In genomic region chr11:46070161-46070560, GRCm38 (mm10) we compare ENCODE assay signal across 11 mouse cellular contexts. TPM values are rescaled to one million over a fixed set of nuclear protein-coding genes. Genes with fewer than 3 reads are reported as not detected.
A peak's percentile ranks its signal among the peaks of the same experiment; 100 is the strongest.
DNase-seq lines count a peak whose midpoint lies in the region; ATAC-seq lines count a peak whose summit lies in the region.
"Had no signal": no experiment of that assay in that cellular context is flagged by ENCODE, and none has a peak within 500 bp of the region (broad histone marks: within the 10 kb centered on the region; RNA-seq: fewer than 3 reads in every experiment).

No protein-coding gene starts in this region.

- peaks cover 82% of the 10 kb centered on the region for H3K4me1 ChIP-seq in heart, embryonic 15.5 days (replicated peaks)
- H3K4me1 ChIP-seq in midbrain, embryonic 10.5 days: peaks cover 39% of the 10 kb centered on the region
- peaks cover 23% of the 10 kb centered on the region for H3K4me1 ChIP-seq in midbrain, embryonic 15.5 days
- H3K4me1 ChIP-seq in intestine, embryonic 15.5 days (replicated peaks): peaks cover 46% of the 10 kb centered on the region

- H3K4me2 ChIP-seq in heart, embryonic 15.5 days: peak overlapping the region; percentile 29; the same call in 1 of the 2 replicates
- no peak overlapping the region for H3K4me2 ChIP-seq in midbrain, embryonic 15.5 days
- H3K4me2 ChIP-seq in intestine, embryonic 15.5 days (replicated peaks): no peak overlapping the region; the same call in 1 of the 2 replicates
- H3K4me2 ChIP-seq: forebrain, embryonic 13.5 days had no signal

- no peak overlapping the region for H3K4me3 ChIP-seq in heart, embryonic 15.5 days
- no peak overlapping the region for H3K4me3 ChIP-seq in midbrain, embryonic 10.5 days
- H3K4me3 ChIP-seq in midbrain, embryonic 15.5 days: no peak overlapping the region
- H3K4me3 ChIP-seq in intestine, embryonic 15.5 days (replicated peaks): no peak overlapping the region
- H3K4me3 ChIP-seq: forebrain, embryonic 13.5 days had no signal

- peak overlapping the region; percentile 98 for H3K27ac ChIP-seq in heart, embryonic 15.5 days
- H3K27ac ChIP-seq in midbrain, embryonic 10.5 days (replicated peaks): 0 out of 2 replicates have a peak overlapping the region, but pooled peaks have one; percentile 49
- H3K27ac ChIP-seq in midbrain, embryonic 15.5 days: no peak overlapping the region
- peak overlapping the region; percentile 90 for H3K27ac ChIP-seq in intestine, embryonic 15.5 days
- H3K27ac ChIP-seq: forebrain, embryonic 13.5 days had no signal

- intact Hi-C loops in heart, postnatal 25 days (cut with DNase I): no loop called here

- no peak overlapping the region; the same call in 1 of the 2 replicates for H3K9ac ChIP-seq in heart, embryonic 15.5 days
- H3K9ac ChIP-seq in midbrain, embryonic 15.5 days: no peak overlapping the region
- H3K9ac ChIP-seq in intestine, embryonic 15.5 days: no peak overlapping the region
- H3K9ac ChIP-seq: forebrain, embryonic 13.5 days had no signal

- no peak for ATAC-seq in heart, embryonic 15.5 days (replicated peaks; ENCODE audit: insufficient number of reproducible peaks, insufficient read depth, low FRiP score, low read depth)
- no peak for ATAC-seq in midbrain, embryonic 15.5 days (replicated peaks)
- no peak for ATAC-seq in intestine, embryonic 15.5 days
- ATAC-seq: forebrain, embryonic 13.5 days had no signal

- WGBS in heart, embryonic 15.5 days: 71% methylated on average over 4 of the region's 4 CpGs
- WGBS in midbrain, embryonic 10.5 days: 80% methylated on average over 4 of the region's 4 CpGs
- WGBS in midbrain, embryonic 15.5 days: 81% methylated on average over 4 of the region's 4 CpGs
- WGBS in intestine, embryonic 15.5 days: 83% methylated on average over 4 of the region's 4 CpGs

- no peaks in the 10 kb centered on the region for H3K9me3 ChIP-seq in heart, embryonic 15.5 days (replicated peaks)
- no peaks in the 10 kb centered on the region for H3K9me3 ChIP-seq in midbrain, embryonic 10.5 days (replicated peaks)
- no peaks in the 10 kb centered on the region for H3K9me3 ChIP-seq in midbrain, embryonic 15.5 days
- H3K9me3 ChIP-seq in intestine, embryonic 15.5 days: no peaks in the 10 kb centered on the region
- H3K9me3 ChIP-seq: forebrain, embryonic 13.5 days had no signal

- no peak for DNase-seq in heart, postnatal 25 days (ENCODE audit: low spot score)
- no peak for DNase-seq in midbrain, embryonic 10.5 days (ENCODE audit: low spot score)
- peak; percentile 54 for DNase-seq in splenic B cell, adult 2 months (ENCODE audit: low read depth, low spot score)
- no peak for DNase-seq in T-cell, adult 2 months (ENCODE audit: low spot score)
- no peak for DNase-seq in urinary bladder, postnatal 25 days (ENCODE audit: low spot score)
- DNase-seq: cerebellum, adult 18-20 months had no signal

- 0 out of 2 replicates have a peak, but pooled peaks cover 5% of the 10 kb centered on the region for H3K36me3 ChIP-seq in heart, embryonic 15.5 days
- 0 out of 2 replicates have a peak, but pooled peaks cover 2% of the 10 kb centered on the region for H3K36me3 ChIP-seq in midbrain, embryonic 10.5 days
- no peaks in the 10 kb centered on the region for H3K36me3 ChIP-seq in midbrain, embryonic 15.5 days (replicated peaks)
- H3K36me3 ChIP-seq in intestine, embryonic 15.5 days: 0 out of 2 replicates have a peak, but pooled peaks cover 5% of the 10 kb centered on the region
- peaks cover 6% of the 10 kb centered on the region; the same call in 1 of the 2 replicates for H3K36me3 ChIP-seq in splenic B cell, adult 2 months (ENCODE audit: control insufficient read depth, insufficient read depth, low read length, poor library complexity, severe bottlenecking)

- no peaks in the 10 kb centered on the region for H3K27me3 ChIP-seq in heart, embryonic 15.5 days
- H3K27me3 ChIP-seq in midbrain, embryonic 10.5 days (ENCODE audit: low read depth, poor library complexity, severe bottlenecking): no peaks in the 10 kb centered on the region
- H3K27me3 ChIP-seq in midbrain, embryonic 15.5 days (replicated peaks): no peaks in the 10 kb centered on the region
- H3K27me3 ChIP-seq in intestine, embryonic 15.5 days (replicated peaks): no peaks in the 10 kb centered on the region
- H3K27me3 ChIP-seq in splenic B cell, adult 2 months (ENCODE audit: control insufficient read depth, insufficient read depth, low read length, poor library complexity, severe bottlenecking): no peaks in the 10 kb centered on the region
- H3K27me3 ChIP-seq: CH12.LX; forebrain, embryonic 13.5 days had no signal

RNA-seq across cellular contexts. Expression of gene Adam19, which starts 14.4 kb away (rescaled TPM):
- 19.6 and 26.5 TPM in 2 replicates for polyA plus RNA-seq in heart, embryonic 15.5 days (2015; fragmentation: Nextera tagmentation; extraction: Ambion mirVana)
- 10 to 100 TPM; 36.2 to 78.2 TPM for total RNA-seq in heart, postnatal 25 days (2021)
- 9.3 and 11.1 TPM in 2 replicates for polyA plus RNA-seq in midbrain, embryonic 10.5 days (2016; fragmentation: Nextera tagmentation; extraction: Ambion mirVana)
- 11.3 and 12.2 TPM in 2 replicates for polyA plus RNA-seq in midbrain, embryonic 15.5 days (2015; fragmentation: Nextera tagmentation; extraction: Ambion mirVana)
- polyA plus RNA-seq in intestine, embryonic 15.5 days (2015; fragmentation: Nextera tagmentation; extraction: Ambion mirVana): 16.5 and 16.6 TPM in 2 replicates

RNA-seq across cellular contexts. Expression of gene Gm12166, which starts 18.0 kb away (rescaled TPM):
- 2.9 and 4.4 TPM in 2 replicates for polyA plus RNA-seq in heart, embryonic 15.5 days (2015; fragmentation: Nextera tagmentation; extraction: Ambion mirVana)
- 1 to 10 TPM; 1.6 to 1.9 TPM for total RNA-seq in heart, postnatal 25 days (2021)
- polyA plus RNA-seq in midbrain, embryonic 10.5 days (2016; fragmentation: Nextera tagmentation; extraction: Ambion mirVana): 2.4 and 3.4 TPM in 2 replicates
- 4.0 and 5.4 TPM in 2 replicates for polyA plus RNA-seq in midbrain, embryonic 15.5 days (2015; fragmentation: Nextera tagmentation; extraction: Ambion mirVana)
- 5.2 and 7.3 TPM in 2 replicates for polyA plus RNA-seq in intestine, embryonic 15.5 days (2015; fragmentation: Nextera tagmentation; extraction: Ambion mirVana)
